Mouse (Mus musculus) layer of hippocampus, postnatal 10 days (tissue): Measurements from ENCODE around the gene Adam1a. TPM values are rescaled to one million over a fixed set of nuclear protein-coding genes. Genes with fewer than 3 reads are reported as not detected.

Experiments
- DNase-seq, 2 experiments: peaks; one replicate each; pipeline ENCODE4 v3.0.0; 2021; ENCODE audit warnings: low spot score in 2 of 2
- long read RNA-seq: library from polyadenylated mRNA; stranded (forward); transcript quantifications from one replicate; pipeline ENCODE4 v2.0.0, GENCODE M21; 2023
- total RNA-seq, 2 experiments: library from RNA; stranded (reverse); gene quantifications; 2 replicates each; pipeline ENCODE4 v1.2.3; 2021

Gene Adam1a
- total RNA-seq: 10 to 100 TPM; 10.3 to 10.5 TPM
- long read RNA-seq, partial matches to known transcripts: 0 of 2 reads
- long read RNA-seq, other reads (novel, unspliced or antisense): 1 of 2 reads

DNA sequence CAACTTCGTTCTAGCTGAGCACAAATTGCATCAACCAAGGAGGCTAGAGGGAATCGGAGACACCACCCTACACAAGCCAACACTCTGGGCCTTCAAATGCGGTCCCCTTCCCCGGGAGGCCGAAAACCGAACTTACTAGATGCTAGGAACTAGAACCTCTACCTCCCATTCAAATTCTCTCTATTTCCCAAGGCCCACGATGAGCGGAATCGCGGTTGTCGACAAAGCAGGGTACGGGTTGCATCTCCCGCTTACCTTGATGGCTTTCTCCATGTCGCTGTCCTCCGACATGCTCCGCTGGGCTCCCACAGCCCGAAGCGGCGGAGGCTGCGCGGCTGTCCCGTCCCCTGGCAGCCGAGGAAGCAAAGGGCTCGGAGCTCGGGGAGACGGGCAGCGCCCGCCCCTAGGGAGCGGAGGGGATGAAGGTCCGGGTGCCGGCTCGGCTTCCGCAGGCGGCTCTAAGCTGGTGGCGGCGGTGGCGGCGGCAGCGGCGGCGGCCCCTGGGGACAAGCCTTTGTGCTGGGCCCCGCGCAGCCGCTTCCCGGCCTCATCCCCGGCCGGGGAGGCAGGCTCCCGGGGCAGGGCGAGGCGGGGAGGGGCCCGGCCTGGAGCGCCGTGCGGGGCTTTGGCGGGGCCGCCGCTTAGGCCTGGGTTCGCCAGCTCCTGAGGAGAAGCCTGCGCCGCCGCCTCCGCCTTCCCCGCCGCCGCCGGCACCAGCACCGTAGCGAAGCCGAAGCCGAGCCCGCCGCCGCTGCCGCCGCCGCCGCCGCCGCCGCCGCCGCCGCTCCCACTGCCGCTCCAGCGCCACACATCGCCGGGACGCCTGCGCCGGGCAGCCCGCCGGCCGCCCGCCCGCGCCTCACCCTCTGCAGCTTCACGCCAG lies at the start of gene Adam1a, which contains the start of gene Gm42878:
Adam1a (minus strand) TSS at position 573 of the 883 bp plus-strand sequence.
Gm42878 (minus strand) TSS at position 573 of the 883 bp plus-strand sequence.
- no peak for DNase-seq

GRCm38 (mm10) chr5:121594714-121595313 lies 49.5 kb upstream of the Adam1a start:
- DNase-seq: no peak

DNA sequence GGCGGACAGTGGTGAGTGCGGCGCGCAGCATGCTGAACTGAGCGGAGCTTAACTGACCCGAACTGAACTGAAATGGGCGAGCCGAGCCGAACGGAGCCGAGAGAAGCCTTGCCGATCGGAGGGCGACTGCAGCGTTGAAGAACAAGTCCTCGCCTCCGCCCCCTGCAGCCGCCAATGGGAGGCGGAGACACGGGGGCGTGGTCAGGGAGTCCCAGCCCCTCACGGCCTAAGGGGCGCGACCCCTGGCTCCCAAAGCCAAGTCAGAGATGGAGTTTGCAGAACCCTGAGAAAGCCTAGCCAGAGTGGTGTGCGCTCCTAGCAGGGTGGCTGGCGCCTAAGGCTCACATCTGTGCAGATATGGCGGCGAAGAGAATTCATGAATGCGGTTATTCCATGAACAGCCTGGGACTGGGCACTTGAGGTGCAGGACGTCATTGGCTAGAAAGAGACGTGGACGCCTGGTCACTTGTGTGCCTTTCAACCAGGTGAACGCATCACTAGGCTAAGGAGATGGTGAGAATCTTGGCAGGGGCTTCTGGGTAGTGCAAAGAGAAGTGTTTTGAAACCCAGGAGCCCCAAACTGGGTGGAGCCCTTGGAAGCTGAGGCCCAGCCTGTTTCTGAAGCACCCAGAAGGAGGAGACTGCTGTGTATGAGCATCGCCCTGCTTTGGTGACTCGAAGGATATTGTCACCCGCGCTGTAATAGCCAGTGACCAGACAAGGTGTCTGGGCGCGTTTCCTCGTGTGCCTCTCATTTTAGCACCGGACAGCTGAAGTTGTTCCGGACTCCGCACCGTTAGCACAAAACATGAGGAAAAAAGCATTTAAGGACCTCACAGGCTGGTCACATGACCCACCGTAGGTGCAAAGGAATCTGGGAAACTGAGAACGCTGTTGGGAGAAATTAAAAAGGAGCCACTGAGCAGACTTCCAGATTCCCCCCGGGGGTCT lies 48.4 kb upstream of the Adam1a start, which contains the start of gene Aldh2:
Aldh2 (minus strand) TSS at position 374 of the 951 bp plus-strand sequence.
- peak; percentile 77 to 82 for DNase-seq

DNA sequence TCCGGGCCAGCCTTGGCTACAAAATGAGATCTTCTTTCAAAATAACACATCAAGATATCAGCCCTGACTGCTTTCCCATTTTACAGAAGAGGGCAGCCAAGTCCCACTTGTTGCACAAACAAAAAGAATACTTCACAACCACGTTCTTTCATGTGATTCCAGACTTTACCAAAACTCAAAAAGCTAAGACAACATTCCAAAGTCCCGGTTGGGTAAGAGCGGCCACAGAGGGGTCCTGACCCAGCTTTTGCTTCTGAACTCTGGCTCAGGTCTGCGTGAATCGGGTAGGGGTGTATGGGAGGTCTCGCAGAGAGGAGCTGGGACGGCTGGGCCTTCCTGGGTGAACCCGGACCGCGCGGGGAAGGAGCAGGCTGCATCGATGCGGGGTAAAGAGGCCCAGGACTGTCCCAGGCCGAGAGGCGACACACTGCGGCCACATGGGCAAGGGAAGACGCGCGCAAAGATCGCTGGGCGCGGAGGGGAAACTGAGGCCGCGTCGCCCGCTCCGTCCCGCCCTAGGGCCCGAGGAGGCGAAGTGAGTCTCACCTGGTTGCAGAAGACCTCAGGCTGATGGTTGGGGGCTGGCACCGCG lies 47.6 kb upstream of the Adam1a start:
- DNase-seq: no peak

GRCm38 (mm10) chr5:121592064-121592815 lies 47.0 kb upstream of the Adam1a start:
- no peak for DNase-seq

DNA sequence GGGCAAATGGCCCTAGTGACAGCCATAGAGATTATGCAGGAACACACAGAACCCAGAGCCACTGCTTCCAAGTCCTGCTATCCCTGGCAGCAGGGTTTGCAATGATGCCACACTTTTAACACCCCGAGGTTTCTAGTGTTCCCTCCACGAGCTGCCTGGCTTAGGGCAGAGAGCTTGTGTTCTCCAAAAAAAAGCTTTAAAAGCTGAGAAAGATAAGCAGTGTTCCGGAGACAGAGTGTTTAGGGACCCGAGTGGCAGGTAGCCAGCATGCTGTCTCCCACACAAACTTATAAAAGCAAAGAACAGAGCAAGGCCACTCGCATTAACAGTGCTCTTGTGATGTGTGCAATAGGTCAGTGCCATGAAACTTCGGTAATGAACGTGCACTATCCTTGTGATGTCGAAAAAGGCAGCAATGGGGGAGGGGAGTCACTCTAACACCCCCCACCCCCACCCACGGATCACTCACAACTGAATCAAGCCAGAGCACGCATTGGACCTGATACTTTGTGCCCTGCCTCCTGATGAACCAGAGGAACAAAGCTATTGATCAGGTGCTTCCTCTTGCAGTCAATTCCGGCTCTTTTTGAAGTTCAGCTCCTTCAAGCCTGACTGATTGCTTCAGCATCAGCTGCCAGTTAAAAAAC lies 46.3 kb upstream of the Adam1a start:
- peak in 1 of 2 experiments; percentile 14 for DNase-seq

GRCm38 (mm10) chr5:121589928-121590327 lies 44.6 kb upstream of the Adam1a start:
- DNase-seq: no peak

GRCm38 (mm10) chr5:121586400-121587039 lies 41.2 kb upstream of the Adam1a start:
- no peak for DNase-seq

- DNase-seq: no peak
Observed at GRCm38 (mm10) chr5:121585699-121586098, 40.4 kb upstream of the Adam1a start.

- DNase-seq: no peak
Observed at GRCm38 (mm10) chr5:121585005-121585404, 39.7 kb upstream of the Adam1a start.

DNA sequence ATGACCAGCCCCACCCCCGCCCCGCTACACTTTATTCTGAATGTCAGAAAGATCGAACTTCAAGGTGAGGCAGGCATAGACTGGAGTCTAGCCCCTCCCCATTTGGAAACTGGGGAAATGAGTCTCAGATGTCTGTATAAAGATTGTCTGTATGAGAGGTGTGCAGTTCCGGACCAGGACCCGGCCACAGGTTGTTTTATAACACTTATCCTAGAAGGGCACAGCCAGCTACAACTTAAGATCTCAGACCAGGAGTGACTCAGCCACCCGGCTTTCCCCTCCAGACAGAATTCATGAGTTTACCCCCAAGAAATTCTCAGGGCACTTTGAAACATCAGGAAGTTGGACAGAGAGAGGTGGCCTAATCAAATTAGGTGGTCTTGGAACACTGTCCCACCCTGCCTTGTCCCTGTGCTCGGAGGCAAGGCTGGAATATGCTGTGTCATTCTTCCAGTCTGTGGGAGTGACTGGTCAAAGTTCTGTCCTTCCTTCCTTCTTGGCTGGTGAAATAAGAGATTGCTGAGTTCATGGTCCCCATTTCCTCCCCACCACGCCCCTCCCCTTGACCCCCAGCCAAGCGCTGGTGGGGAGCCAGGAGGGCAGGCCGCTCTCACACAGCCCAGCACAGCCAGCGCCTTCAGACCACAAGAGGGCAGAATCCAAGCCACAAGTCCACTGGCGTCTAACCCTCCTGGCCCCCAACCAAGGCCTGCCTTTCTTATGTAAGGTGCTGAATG lies 38.7 kb upstream of the Adam1a start:
- peak; percentile 76 to 81 for DNase-seq

DNA sequence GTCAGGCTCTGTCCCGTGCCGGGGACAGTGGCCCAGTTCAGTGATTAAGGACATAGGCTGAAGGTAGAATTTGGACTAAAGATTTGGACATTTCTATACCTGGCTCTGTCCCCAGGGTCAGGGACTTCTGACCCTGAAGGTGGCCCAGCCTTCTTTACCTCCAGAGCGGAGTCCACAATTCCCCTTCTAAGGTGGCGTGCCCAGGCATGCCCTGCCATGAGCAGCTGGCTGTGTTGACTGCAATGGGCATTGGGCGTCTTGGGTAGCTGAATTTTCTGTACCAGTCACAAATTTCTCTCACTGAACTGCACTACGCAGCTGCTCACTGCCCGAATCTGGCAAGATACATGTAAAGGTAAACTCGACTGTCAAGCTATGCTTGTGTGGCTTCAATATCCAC lies 36.7 kb upstream of the Adam1a start:
- DNase-seq: no peak

DNA sequence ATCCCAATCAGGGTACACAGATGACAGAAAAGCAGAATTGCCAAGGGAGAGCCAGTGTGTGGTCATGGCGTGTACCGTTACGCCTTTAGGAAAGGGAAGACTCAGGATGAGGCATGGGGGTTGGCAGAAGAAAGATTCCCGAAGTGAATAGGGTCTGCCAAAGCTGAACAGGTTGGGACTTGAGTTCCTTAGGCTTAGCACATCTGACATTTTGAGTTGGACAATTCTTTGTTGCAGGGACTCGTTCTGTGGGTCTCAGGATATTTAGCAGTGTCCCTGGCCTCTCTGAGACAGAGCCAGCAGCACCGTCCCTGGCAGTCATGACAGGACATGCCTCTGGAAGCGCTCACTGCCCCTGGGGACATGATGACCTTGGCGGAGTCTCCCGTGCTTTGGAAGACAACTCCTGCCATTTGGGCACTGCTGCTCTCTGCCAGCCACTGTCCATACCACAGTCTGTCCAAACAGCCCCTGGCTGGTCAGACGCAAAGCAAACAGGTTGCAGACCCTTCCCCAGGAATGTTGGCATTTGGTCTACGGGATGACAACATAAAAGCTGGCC lies 31.7 kb upstream of the Adam1a start:
- DNase-seq: no peak

DNA sequence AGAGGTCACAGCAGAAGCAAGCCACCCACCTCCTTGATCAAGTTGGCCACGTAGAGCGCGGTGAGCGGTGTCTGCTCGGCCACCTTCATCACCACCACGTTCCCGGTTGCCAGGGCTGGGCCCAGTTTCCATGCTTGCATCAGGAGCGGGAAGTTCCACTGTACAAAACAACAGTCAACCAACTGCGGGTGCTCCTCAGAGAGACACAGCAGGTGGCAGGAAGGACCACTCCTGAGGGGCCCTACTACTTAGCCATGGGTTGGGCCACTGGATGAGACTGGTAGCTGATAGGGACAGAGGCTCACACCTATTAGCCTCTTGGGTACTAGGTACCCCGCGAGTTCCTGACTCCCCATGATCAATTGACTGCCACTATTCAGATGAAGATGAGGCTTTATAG lies 30.6 kb upstream of the Adam1a start:
- no peak for DNase-seq

GRCm38 (mm10) chr5:121574145-121574544 lies 28.9 kb upstream of the Adam1a start:
- no peak for DNase-seq

DNA sequence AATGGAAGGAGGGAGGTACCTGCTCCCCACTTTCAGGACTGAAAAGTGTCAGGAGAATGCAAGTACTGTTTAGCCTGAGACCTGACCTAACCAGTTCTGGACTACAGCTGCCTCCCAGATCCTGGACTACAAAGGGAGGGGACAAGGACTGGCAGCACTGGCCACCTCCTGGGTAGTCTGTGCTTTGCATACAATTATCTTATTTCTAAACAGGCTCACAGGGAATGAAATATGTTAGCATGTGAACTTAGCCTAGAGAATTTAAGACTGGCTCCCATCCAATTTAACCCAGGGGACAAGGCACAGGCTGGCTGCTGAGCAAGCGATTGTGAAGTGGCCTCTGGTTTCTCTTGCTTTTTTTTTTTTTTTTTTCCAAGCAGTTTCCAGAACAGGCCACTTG lies 25.5 kb upstream of the Adam1a start:
- DNase-seq: no peak

- DNase-seq: no peak
Observed at GRCm38 (mm10) chr5:121569881-121570420, 24.7 kb upstream of the Adam1a start.
